In the genomic region with DNA sequence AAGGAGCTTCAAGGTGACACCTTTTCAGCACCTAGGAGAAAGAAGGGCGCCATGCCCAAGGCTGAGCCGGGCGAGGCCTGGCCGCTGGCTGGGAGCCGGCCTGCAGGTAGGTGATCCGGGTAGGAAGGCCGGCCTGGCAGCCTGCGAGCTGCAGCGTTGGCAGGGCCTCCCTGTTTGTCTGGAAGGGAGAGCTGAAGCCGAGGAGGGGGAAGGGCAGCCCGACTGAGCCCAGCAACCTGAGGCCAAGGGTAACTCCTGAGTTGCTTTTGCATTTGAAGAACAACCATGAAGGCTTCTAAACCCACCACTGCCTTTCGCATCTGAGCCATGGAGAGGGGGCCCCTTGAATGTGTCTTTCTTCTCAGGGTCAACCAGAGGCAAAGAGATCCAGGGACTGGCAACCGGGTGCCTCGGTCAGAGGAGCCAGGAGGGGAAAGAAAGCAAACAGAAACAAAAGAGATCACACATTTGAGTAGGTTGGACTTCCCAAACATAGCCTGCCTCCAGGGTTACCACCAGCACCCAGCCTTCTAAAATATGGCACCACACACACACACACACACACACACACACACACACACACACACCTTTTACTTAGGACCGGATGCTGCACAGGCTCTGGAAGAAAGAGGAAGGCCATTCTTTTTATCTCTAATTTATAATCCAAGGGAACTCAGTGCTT, we compare ENCODE assay signal across 8 mouse cellular contexts. TPM values are rescaled to one million over a fixed set of nuclear protein-coding genes. Genes with fewer than 3 reads are reported as not detected.
A peak's percentile ranks its signal among the peaks of the same experiment; 100 is the strongest.
DNase-seq lines count a peak whose midpoint lies in the region; ATAC-seq lines count a peak whose summit lies in the region.

No protein-coding gene starts in this region.

- peak overlapping the region; percentile 100 for H3K27ac ChIP-seq in intestine, embryonic 16.5 days (ENCODE audit: low read length)
- H3K27ac ChIP-seq in liver, embryonic 13.5 days, result peak overlapping the region; percentile 100
- H3K27ac ChIP-seq in neural tube, embryonic 13.5 days (replicated peaks), result peak overlapping the region; percentile 100

- WGBS in intestine, embryonic 16.5 days, result 9% methylated on average over 15 of the region's 15 CpGs
- WGBS in liver, embryonic 13.5 days (ENCODE audit: insufficient replicate concordance), result 63% methylated on average over 15 of the region's 15 CpGs
- 3% methylated on average over 15 of the region's 15 CpGs for WGBS in neural tube, embryonic 13.5 days

- no peak for ATAC-seq in intestine, embryonic 16.5 days
- ATAC-seq in liver, embryonic 13.5 days (ENCODE audit: low read depth), result no peak
- no peak for ATAC-seq in neural tube, embryonic 13.5 days (ENCODE audit: low read depth)
- ATAC-seq in erythroid progenitor cell, adult 5-6 weeks (replicated peaks; ENCODE audit: low FRiP score, poor library complexity, severe bottlenecking), result no peak

- peaks cover 81% of the 10 kb centered on the region for H3K4me1 ChIP-seq in intestine, embryonic 16.5 days (ENCODE audit: control insufficient read depth, insufficient read depth, low read length)
- H3K4me1 ChIP-seq in liver, embryonic 13.5 days (replicated peaks), result peaks cover 96% of the 10 kb centered on the region
- H3K4me1 ChIP-seq in neural tube, embryonic 13.5 days (replicated peaks), result peaks cover 96% of the 10 kb centered on the region

- peak overlapping the region; percentile 40 for H3K4me3 ChIP-seq in intestine, embryonic 16.5 days (ENCODE audit: low read length)
- H3K4me3 ChIP-seq in liver, embryonic 13.5 days (replicated peaks), result peak overlapping the region; percentile 5; the same call in 1 of the 2 replicates
- H3K4me3 ChIP-seq in neural tube, embryonic 13.5 days, result peak overlapping the region; percentile 35

- peak overlapping the region; percentile 71 for H3K9ac ChIP-seq in intestine, embryonic 16.5 days (ENCODE audit: low read depth, low read length)
- H3K9ac ChIP-seq in liver, embryonic 13.5 days, result peak overlapping the region; percentile 86
- peak overlapping the region; percentile 80 for H3K9ac ChIP-seq in neural tube, embryonic 13.5 days

- H3K36me3 ChIP-seq in intestine, embryonic 16.5 days (ENCODE audit: control insufficient read depth, insufficient read depth, low read length), result no peaks in the 10 kb centered on the region; the same call in 1 of the 2 replicates
- H3K36me3 ChIP-seq in liver, embryonic 13.5 days, result peaks cover 62% of the 10 kb centered on the region
- H3K36me3 ChIP-seq in neural tube, embryonic 13.5 days, result no peaks in the 10 kb centered on the region

- H3K4me2 ChIP-seq in intestine, embryonic 16.5 days (ENCODE audit: low read depth, low read length), result peak overlapping the region; percentile 78
- H3K4me2 ChIP-seq in liver, embryonic 13.5 days, result peak overlapping the region; percentile 95
- H3K4me2 ChIP-seq in neural tube, embryonic 13.5 days, result peak overlapping the region; percentile 65

- peak; percentile 60 to 76 for DNase-seq in left cerebral cortex, adult 18-20 months (ENCODE audit: low spot score in 2 of 2)
- DNase-seq in left cerebral cortex, adult 11 months (ENCODE audit: low spot score), result no peak
- DNase-seq in cerebellum, postnatal 4 days (ENCODE audit: low spot score in 2 of 2), result peak; percentile 39 to 76
- peak; percentile 99 for DNase-seq in heart, adult 11 months
- DNase-seq in liver, embryonic 13.5 days, result no peak

- H3K9me3 ChIP-seq in intestine, embryonic 16.5 days (ENCODE audit: control insufficient read depth, low read length), result no peaks in the 10 kb centered on the region
- no peaks in the 10 kb centered on the region for H3K9me3 ChIP-seq in liver, embryonic 13.5 days (replicated peaks)
- H3K9me3 ChIP-seq in neural tube, embryonic 13.5 days, result no peaks in the 10 kb centered on the region

- no peaks in the 10 kb centered on the region for H3K27me3 ChIP-seq in intestine, embryonic 16.5 days (replicated peaks; ENCODE audit: control insufficient read depth, insufficient read depth, low read length)
- no peaks in the 10 kb centered on the region for H3K27me3 ChIP-seq in liver, embryonic 13.5 days
- no peaks in the 10 kb centered on the region for H3K27me3 ChIP-seq in neural tube, embryonic 13.5 days

RNA-seq across cellular contexts. Expression of a gene that starts 18.2 kb away (rescaled TPM):
- total RNA-seq in left cerebral cortex, adult 18-20 months (2021), result 100 to 1,000 TPM; 150 to 151 TPM
- polyA plus RNA-seq in intestine, embryonic 16.5 days (2015; fragmentation: Nextera tagmentation; extraction: Ambion mirVana), result 57.3 and 61.6 TPM in 2 replicates
- polyA plus RNA-seq in liver, embryonic 13.5 days (2015; fragmentation: Nextera tagmentation; extraction: Ambion mirVana), result 26.5 and 28.3 TPM in 2 replicates
- polyA plus RNA-seq in neural tube, embryonic 13.5 days (2015; fragmentation: Nextera tagmentation; extraction: Ambion mirVana), result 69.0 and 73.2 TPM in 2 replicates
- total RNA-seq in erythroid progenitor cell, adult 5-6 weeks (2015; ENCODE audit: low replicate concordance), result 55.3 and 129 TPM in 2 replicates
- total RNA-seq in erythroid progenitor cell, adult 5-6 weeks (2017; ENCODE audit: low replicate concordance), result 59.5 and 85.9 TPM in 2 replicates

Comparison
In these comparisons a context has a peak if more than half of its experiments do, and no peak if none do; other contexts are left out.
1. DNase-seq: peak in left cerebral cortex, adult 18-20 months (2 of 2), cerebellum, postnatal 4 days (2 of 2) and heart, adult 11 months (single experiment); none in left cerebral cortex, adult 11 months (single experiment) and liver, embryonic 13.5 days (single experiment).
2. Peak in every context shown above with its lines, with median percentiles within 50 percentile points of each other: H3K27ac ChIP-seq, H3K4me2 ChIP-seq, H3K4me3 ChIP-seq and H3K9ac ChIP-seq.